Mouse (Mus musculus): ENCODE measurements around the gene Noxo1.

Noxo1 gene

GRCm38 (mm10) chr17:24745526-24746497, 49.8 kb downstream of the Noxo1 start:
- peak; percentile 95 for DNase-seq

- DNase-seq, result no peak
Measured at GRCm38 (mm10) chr17:24746986-24747385, 51.0 kb downstream of the Noxo1 start.
